In genomic region chr2:34880054-34880453, GRCm38 (mm10) we compare ENCODE assay signal across 35 mouse cellular contexts. TPM values are rescaled to one million over a fixed set of nuclear protein-coding genes. Genes with fewer than 3 reads are reported as not detected.
"Had no signal": no experiment of that assay in that cellular context is flagged by ENCODE, and none has a peak within 500 bp of the region (broad histone marks: within the 10 kb centered on the region; RNA-seq: fewer than 3 reads in every experiment).

No protein-coding gene starts in this region.

- H3K4me2 ChIP-seq: heart, embryonic 12.5 days; hindbrain, embryonic 12.5 days; hindbrain, embryonic 14.5 days; intestine, embryonic 15.5 days; limb, embryonic 12.5 days; liver, embryonic 11.5 days; liver, embryonic 13.5 days; liver, embryonic 15.5 days had no signal

- H3K4me3 ChIP-seq: gastrocnemius, adult 2 months; heart, embryonic 10.5 days; heart, embryonic 12.5 days; hindbrain, embryonic 10.5 days; hindbrain, embryonic 12.5 days; intestine, embryonic 15.5 days; layer of hippocampus, adult 2 months; left cerebral cortex, adult 2 months; limb, embryonic 10.5 days; limb, embryonic 12.5 days; liver, embryonic 13.5 days; liver, embryonic 15.5 days had no signal

- H3K9me3 ChIP-seq: heart, embryonic 10.5 days; heart, embryonic 12.5 days; hindbrain, embryonic 10.5 days; hindbrain, embryonic 12.5 days; intestine, embryonic 15.5 days; limb, embryonic 10.5 days; limb, embryonic 12.5 days; liver, embryonic 13.5 days; liver, embryonic 15.5 days had no signal

- H3K27ac ChIP-seq: gastrocnemius, adult 2 months; heart, embryonic 10.5 days; hindbrain, embryonic 10.5 days; hindbrain, embryonic 12.5 days; hindbrain, embryonic 14.5 days; intestine, embryonic 15.5 days; layer of hippocampus, adult 2 months; left cerebral cortex, adult 2 months; limb, embryonic 10.5 days; limb, embryonic 12.5 days; liver, embryonic 13.5 days; liver, embryonic 15.5 days had no signal

- H3K4me1 ChIP-seq: heart, embryonic 10.5 days; heart, embryonic 12.5 days; hindbrain, embryonic 10.5 days; hindbrain, embryonic 12.5 days; intestine, embryonic 15.5 days; limb, embryonic 10.5 days; limb, embryonic 12.5 days; liver, embryonic 13.5 days had no signal

- DNase-seq: gastrocnemius, adult 2 months; gastrocnemius, postnatal 10 days; gastrocnemius, postnatal 25 days; heart, postnatal 10 days; heart, postnatal 4 days; kidney, postnatal 10 days; liver; liver, embryonic 13.5 days; liver, postnatal 0 days had no signal

- H3K27me3 ChIP-seq: intestine, embryonic 15.5 days had no signal

- H3K9ac ChIP-seq: heart, embryonic 12.5 days; hindbrain, embryonic 12.5 days; hindbrain, embryonic 14.5 days; intestine, embryonic 15.5 days; limb, embryonic 12.5 days; liver, embryonic 13.5 days; liver, embryonic 15.5 days; liver, postnatal 0 days had no signal

- H3K36me3 ChIP-seq: heart, embryonic 10.5 days; heart, embryonic 12.5 days; hindbrain, embryonic 10.5 days; hindbrain, embryonic 12.5 days; intestine, embryonic 15.5 days; limb, embryonic 10.5 days; limb, embryonic 12.5 days; liver, embryonic 13.5 days; liver, embryonic 15.5 days had no signal

- ATAC-seq: forebrain, embryonic 16.5 days; hindbrain, embryonic 16.5 days; inflammation-experienced regulatory T-cells, adult 6 months; intestine, embryonic 15.5 days; intestine, postnatal 0 days; liver, postnatal 0 days had no signal

RNA-seq across cellular contexts. Expression of gene Cutal, which starts 5.9 kb away (rescaled TPM):
- total RNA-seq: granulocyte monocyte progenitor cell, adult 5-6 weeks had no signal
- polyA plus RNA-seq: forebrain, embryonic 16.5 days; heart, embryonic 12.5 days; hindbrain, embryonic 10.5 days; inflammation-experienced regulatory T-cells, adult 6 months had no signal

RNA-seq across cellular contexts. Expression of gene Gm34653, which starts 47.2 kb away (rescaled TPM):
- total RNA-seq: gastrocnemius, postnatal 10 days; granulocyte monocyte progenitor cell, adult 5-6 weeks; heart, adult 8-10 months; heart, postnatal 10 days; heart, postnatal 25 days; heart, postnatal 4 days; layer of hippocampus, adult 2 months; layer of hippocampus, postnatal 10 days; layer of hippocampus, postnatal 25 days; left cerebral cortex, postnatal 14 days; left cerebral cortex, postnatal 36 days had no signal
- polyA plus RNA-seq: forebrain, embryonic 16.5 days; frontal cortex, adult 2 months; heart, embryonic 10.5 days; heart, embryonic 12.5 days; heart, embryonic 14.5 days; heart, embryonic 16.5 days; hindbrain, embryonic 10.5 days; hindbrain, embryonic 12.5 days; hindbrain, embryonic 14.5 days; hindbrain, embryonic 16.5 days; inflammation-experienced regulatory T-cells, adult 6 months; intestine, embryonic 15.5 days; intestine, postnatal 0 days; limb, embryonic 10.5 days; liver, embryonic 11.5 days; liver, embryonic 15.5 days had no signal
